Mouse (Mus musculus) CD8-positive naive resting alpha-beta T cell, adult 2 months (primary cell): Measurements from ENCODE around the gene Abcc3.

Experiments used
- DNase-seq, 2 experiments: peaks; one replicate each; pipeline ENCODE4 v3.0.0; 2022; ENCODE audit warnings: low read depth in 2 of 2, low spot score in 2 of 2

The Abcc3 gene

DNA sequence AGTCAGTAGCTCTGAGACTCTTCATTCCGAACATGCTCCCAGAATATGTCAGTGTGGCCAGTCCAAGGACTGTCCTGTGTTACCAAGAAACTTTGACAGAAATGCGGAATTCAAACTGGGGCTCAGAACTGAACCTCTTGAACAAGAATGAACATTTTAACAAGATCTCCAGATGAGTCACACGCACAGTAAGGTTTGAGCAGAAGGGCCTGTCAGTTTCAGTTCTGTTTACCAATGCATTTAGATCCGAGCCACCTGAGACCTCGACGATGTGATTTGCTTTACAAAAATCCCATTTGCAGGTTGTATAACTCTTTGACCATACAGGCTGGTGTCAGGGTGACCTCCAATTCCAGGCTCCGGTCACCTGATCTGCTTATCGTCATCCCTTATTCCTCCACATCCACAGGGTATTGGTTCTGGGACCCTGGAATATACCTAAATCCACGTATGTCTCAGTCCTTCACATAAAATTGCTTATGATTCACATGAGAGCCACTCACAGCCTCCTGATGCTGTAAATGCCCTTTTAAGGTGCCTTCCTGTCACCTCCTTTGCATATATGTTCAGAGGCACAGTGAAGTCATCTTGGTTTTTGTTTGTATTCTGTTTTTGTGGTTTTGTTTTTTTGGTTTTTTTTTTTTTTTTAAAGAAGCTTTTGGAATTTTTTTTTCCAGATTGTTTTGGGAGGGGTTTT lies 37.1 kb downstream of the Abcc3 start:
- no peak for DNase-seq

DNA sequence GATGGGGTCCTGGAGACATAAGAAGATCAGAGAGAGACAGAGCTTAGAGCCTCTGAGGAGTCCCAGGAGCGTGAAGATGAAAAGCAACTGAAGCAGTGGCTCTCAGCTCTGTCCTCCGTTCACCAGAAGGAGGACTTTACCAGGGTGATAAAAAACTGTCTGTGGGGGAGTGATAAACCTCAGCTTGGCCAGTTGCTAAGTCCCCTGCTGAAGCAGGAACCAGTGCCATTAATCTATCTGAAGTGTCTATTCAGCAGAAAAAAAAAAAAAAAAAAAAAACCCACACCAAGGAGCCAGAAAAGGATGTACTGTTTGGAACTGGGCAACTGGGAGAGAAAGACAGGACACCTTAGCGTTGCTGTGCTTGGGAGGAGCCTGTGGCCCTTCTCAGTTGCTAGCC lies 41.7 kb downstream of the Abcc3 start:
- no peak for DNase-seq

DNA sequence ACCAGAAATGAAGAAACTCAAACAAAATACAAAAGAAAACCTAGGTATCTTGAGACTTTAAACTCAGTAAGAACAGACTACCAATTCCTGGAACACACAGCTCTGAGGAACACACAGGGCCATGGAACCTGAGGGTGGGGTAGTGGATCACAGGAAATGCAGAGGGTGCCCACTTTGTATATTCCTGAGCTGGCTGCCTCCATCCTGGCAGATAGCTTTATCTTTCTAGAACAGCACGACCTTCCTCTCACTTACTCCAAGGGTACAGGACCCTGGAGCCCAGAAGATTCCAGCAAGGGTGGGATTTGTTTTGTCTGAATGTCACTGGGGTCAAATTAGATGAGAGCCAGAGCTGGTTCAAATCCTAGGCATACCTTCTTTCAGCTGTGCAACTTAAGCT lies 42.5 kb downstream of the Abcc3 start:
- no peak for DNase-seq

DNA sequence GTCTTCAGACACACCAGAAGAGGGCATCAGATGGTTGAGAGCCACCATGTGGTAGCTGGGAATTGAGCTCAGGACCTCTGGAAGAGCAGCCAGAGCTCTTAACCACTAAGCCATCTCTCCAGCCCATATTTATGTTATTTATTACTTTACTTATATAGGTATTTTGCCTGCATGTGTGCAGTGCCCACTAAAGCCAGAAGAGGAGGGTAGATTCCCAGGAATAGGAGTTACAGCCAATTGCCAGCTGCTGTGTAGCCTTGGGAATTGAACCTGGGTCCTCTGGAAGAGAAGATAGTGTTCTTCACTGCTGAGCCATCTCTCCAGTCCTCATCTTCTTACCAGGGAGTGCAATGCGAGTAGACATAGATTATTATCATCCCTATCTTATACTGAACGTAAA lies 43.0 kb downstream of the Abcc3 start:
- no peak for DNase-seq

- DNase-seq, result no peak
These were observed 45.7 kb downstream of the Abcc3 start for GRCm38 (mm10) chr11:94347063-94347575.

DNA sequence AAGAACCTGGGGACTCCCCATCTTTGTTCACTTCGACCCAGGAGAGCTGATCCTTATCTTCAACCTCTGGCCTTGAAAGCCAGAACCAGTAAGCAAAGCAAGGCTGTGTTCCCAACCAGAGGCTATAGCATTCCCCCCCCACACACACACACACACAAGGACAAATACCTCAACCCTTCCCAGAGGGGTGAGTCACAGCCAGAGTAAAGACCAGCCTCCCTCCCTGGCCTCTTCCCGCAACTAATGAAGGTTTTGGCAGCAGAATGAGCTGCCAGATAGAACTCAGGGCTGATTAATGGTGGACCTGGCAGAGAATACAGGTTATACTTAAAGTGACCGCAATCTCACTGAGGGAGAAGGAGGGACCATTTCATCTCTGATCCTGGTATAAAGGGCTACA lies 46.2 kb downstream of the Abcc3 start:
- DNase-seq, result no peak

GRCm38 (mm10) chr11:94345926-94346325 lies 46.9 kb downstream of the Abcc3 start:
- DNase-seq, result no peak

DNA sequence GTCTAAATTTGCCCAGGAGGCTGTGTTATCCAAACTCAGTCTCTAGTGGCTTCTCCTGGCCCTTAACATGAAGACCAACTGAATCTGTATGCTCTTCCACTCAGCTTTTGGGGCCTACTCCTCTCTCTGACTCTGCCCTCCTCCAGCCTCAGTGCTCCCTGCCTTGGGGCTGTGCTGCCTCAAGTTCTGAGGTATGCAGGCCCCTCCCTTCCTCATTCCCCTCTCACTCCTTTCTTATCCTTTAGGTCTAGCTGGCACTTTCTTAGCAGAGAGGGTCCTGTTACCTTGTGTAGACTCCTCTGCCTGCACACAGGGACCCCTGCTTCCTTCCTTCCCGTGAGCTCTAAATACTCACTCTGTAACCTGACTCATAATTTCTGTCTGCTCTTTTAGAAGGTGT lies 48.3 kb downstream of the Abcc3 start:
- no peak for DNase-seq

- DNase-seq, result no peak
These were observed 48.8 kb downstream of the Abcc3 start for GRCm38 (mm10) chr11:94343955-94344358.

GRCm38 (mm10) chr11:94342114-94342905 lies 50.5 kb downstream of the Abcc3 start:
- no peak for DNase-seq

DNA sequence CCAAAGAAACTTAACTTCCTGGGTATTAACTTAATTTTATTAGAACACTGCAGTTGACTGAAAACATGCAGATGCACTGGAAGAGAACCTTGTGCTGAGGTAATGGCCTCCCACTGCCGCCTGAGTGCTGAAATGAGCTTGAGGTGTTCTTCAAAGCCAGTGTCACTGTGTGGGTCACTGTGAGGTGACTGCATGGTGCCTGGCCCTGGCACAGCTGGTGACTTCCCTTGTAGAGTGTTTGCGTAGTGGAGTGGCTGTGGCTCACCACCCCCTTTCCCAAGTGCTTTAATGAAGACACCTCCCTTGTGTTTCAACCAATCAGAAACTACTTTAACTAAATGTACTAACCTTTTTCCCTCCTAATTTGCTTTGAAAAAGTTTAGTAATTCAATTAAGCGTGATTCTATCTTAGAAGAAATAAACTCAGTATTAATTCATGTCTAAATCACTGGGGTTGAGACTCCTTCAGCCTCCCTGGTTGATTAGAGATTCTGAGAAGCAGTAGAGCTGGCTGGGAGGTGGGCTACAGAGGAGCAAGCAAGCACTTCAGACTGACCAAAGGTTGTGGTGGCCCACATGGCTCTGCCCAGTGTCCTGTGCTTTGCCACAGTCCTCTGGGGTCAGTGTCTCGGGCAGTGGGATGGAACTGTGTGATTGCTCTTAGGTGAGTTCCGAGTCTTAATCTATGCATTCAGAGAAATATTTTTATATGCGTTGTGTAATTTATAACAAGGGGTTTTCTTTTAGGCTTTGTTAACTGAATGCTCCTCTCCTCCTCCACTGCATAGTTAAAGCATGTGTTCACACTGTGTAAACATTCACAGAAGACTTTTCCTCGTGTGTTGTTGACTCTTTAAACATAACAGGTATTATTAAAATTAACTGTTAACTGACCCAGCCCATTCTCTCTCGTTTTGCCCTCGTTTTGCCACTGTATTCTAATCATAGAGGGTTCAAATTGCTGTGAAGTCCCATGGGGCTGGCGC lies 51.6 kb downstream of the Abcc3 start:
- DNase-seq, result no peak

GRCm38 (mm10) chr11:94339732-94340585 lies 52.8 kb downstream of the Abcc3 start:
- peak; percentile 25 to 54 for DNase-seq

- DNase-seq, result no peak
These were observed 54.5 kb downstream of the Abcc3 start for GRCm38 (mm10) chr11:94338347-94338746.

- DNase-seq, result no peak
These were observed 56.2 kb downstream of the Abcc3 start for GRCm38 (mm10) chr11:94336551-94336950.

- DNase-seq, result no peak
These were observed 58.3 kb downstream of the Abcc3 start for GRCm38 (mm10) chr11:94334386-94334968.

DNA sequence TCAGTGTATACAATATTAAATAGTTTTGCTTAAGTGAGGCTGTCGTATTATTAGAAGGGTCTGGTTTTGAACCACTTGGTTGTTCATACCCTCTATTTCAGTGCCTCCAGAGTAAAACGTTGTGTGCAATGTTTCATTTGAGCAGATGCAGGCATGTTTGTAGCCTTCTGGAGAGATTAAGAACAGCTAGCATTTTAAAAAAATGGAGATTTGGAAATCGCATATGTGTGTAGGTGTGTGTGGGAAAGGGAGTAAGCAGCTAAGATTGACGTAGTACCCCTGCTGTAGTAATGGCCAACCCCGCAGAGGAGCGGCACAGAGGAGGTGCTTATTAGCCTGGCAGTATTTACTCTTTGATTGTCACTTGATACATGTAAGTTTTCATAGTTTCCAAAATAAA lies 60.1 kb downstream of the Abcc3 start:
- DNase-seq, result no peak

DNA sequence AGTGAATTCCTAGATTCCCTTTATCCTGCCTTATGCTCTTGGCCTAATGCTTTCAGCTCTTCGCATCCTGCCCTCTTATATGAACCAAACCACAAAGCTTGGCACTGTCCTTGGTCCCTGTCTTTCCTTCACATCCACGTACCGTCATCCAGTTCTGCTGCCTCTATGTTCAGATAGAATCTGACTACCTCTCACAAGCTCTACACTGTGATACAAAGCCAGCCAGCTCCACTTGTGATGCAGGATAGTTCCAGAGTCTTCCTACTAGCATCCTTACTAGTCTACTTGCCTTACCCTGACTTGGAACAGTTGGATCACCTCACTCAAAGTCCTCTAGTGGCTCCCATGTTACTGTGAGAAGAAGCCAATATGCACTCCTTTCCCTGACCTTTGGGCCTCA lies 62.6 kb downstream of the Abcc3 start:
- no peak for DNase-seq

DNA sequence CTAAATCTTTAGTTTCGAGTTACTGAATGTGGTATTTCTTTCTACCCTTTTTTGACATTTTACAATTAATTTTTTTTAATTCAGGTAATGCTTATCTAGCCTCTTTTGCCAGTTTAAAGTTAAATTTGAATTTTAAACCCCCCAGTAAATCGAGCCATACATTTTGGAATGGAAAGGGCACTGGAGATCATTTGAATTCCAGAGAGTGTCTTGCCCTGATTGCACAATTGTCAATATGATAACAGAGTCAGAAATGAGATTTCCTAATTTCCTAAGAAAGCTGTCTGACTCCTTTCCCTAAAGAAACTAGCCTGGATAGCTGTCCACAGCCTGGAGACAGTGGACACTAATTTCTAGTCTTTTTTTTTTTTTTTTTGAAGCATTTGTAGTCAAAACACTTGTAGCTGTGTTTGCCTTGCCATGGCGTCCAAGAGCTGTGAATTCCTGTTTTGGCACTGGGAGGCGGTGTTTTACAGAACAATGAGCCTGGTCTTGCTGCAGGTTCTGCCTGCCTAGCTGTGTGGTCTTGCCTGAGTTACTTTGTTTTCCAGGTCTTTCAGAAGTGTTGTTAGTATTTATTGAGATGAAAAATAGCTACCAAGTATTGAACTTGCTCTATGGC lies 63.4 kb downstream of the Abcc3 start:
- peak in 1 of 2 experiments; percentile 16 for DNase-seq

DNA sequence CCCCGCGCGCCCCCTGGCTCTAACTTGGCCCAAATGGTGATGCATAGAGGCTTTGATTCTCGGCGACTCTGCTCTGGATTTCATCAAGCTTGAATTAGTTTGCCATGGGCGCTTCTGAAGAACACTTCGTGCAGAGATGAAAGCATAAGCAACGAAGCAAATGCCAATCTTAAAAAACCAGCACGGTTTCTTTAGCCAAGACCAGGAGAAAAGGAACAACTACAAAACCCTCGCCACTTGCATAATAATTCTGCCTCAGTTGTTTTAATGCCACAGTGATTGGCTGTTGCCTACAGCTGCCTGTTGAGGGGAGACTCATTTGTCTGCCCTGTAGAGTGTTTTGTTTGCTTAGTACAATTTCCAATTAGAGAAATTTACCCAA lies 64.2 kb downstream of the Abcc3 start:
- DNase-seq, result no peak
